8 mouse cellular contexts compared by ENCODE assay signal in genomic region chr13:101068489-101068888, GRCm38 (mm10).
DNase-seq lines count a peak whose midpoint lies in the region; ATAC-seq and TF ChIP-seq lines count a peak whose summit lies in the region.
"Had no signal": no experiment of that assay in that cellular context is flagged by ENCODE, and none has a peak within 500 bp of the region (broad histone marks: within the 10 kb centered on the region; RNA-seq: fewer than 3 reads in every experiment).

No protein-coding gene starts in this region.

- no peak overlapping the region for H3K27ac ChIP-seq in heart, postnatal 0 days (ENCODE audit: low read depth)
- H3K27ac ChIP-seq in heart, embryonic 11.5 days (ENCODE audit: low read depth, low read length) = no peak overlapping the region
- H3K27ac ChIP-seq in lung, postnatal 0 days (ENCODE audit: low read length) = no peak overlapping the region
- H3K27ac ChIP-seq in hindbrain, postnatal 0 days = no peak overlapping the region
- H3K27ac ChIP-seq: liver, embryonic 14.5 days had no signal

- 55% methylated on average over 6 of the region's 6 CpGs for WGBS in heart, postnatal 0 days
- 66% methylated on average over 6 of the region's 6 CpGs for WGBS in heart, embryonic 11.5 days (ENCODE audit: insufficient replicate concordance)
- 61% methylated on average over 6 of the region's 6 CpGs for WGBS in lung, postnatal 0 days
- WGBS in hindbrain, postnatal 0 days = 41% methylated on average over 6 of the region's 6 CpGs

- no peaks in the 10 kb centered on the region for H3K9me3 ChIP-seq in heart, postnatal 0 days (replicated peaks; ENCODE audit: control insufficient read depth, low read length)
- H3K9me3 ChIP-seq in heart, embryonic 11.5 days (replicated peaks; ENCODE audit: control insufficient read depth, low read length) = no peaks in the 10 kb centered on the region
- H3K9me3 ChIP-seq in lung, postnatal 0 days (ENCODE audit: low read length) = no peaks in the 10 kb centered on the region
- no peaks in the 10 kb centered on the region for H3K9me3 ChIP-seq in hindbrain, postnatal 0 days (ENCODE audit: low read length)

- H3K36me3 ChIP-seq in heart, postnatal 0 days (replicated peaks; ENCODE audit: control insufficient read depth, insufficient read depth, low read length) = no peaks in the 10 kb centered on the region
- H3K36me3 ChIP-seq in heart, embryonic 11.5 days (ENCODE audit: control insufficient read depth, insufficient read depth, low read length) = no peaks in the 10 kb centered on the region
- no peaks in the 10 kb centered on the region for H3K36me3 ChIP-seq in lung, postnatal 0 days (ENCODE audit: insufficient read depth, low read length)
- H3K36me3 ChIP-seq in hindbrain, postnatal 0 days (ENCODE audit: insufficient read depth, low read length) = no peaks in the 10 kb centered on the region

- ATAC-seq in heart, postnatal 0 days (ENCODE audit: insufficient read depth, low read depth) = no peak
- ATAC-seq in heart, embryonic 11.5 days (replicated peaks; ENCODE audit: insufficient number of reproducible peaks, low FRiP score, low TSS enrichment) = no peak
- no peak for ATAC-seq in lung, postnatal 0 days
- peak; percentile 84 for ATAC-seq in hindbrain, postnatal 0 days

- H3K27me3 ChIP-seq in heart, postnatal 0 days (ENCODE audit: control insufficient read depth, insufficient read depth, low read length) = no peaks in the 10 kb centered on the region
- H3K27me3 ChIP-seq in heart, embryonic 11.5 days (ENCODE audit: control insufficient read depth, insufficient read depth, low read length) = no peaks in the 10 kb centered on the region
- no peaks in the 10 kb centered on the region for H3K27me3 ChIP-seq in lung, postnatal 0 days (replicated peaks; ENCODE audit: insufficient read depth, low read length)
- H3K27me3 ChIP-seq in hindbrain, postnatal 0 days (ENCODE audit: insufficient read depth, low read length) = no peaks in the 10 kb centered on the region

- TF ChIP-seq EP300 in heart, postnatal 0 days (IDR thresholded peaks at IDR 0.05; ENCODE audit: low read depth) = no peak
- no peak for TF ChIP-seq EP300 in lung, postnatal 0 days (IDR thresholded peaks at IDR 0.05)

- H3K4me3 ChIP-seq in heart, postnatal 0 days (ENCODE audit: low read depth, low read length) = no peak overlapping the region
- no peak overlapping the region for H3K4me3 ChIP-seq in heart, embryonic 11.5 days (ENCODE audit: low read depth, low read length)
- no peak overlapping the region for H3K4me3 ChIP-seq in lung, postnatal 0 days (ENCODE audit: low read depth, low read length)
- no peak overlapping the region for H3K4me3 ChIP-seq in hindbrain, postnatal 0 days (ENCODE audit: low read length)

- TF ChIP-seq CTCF in heart, postnatal 0 days (IDR thresholded peaks at IDR 0.05; ENCODE audit: low read depth) = peak; percentile 24; the same call in 1 of the 2 replicates
- peak; percentile 31 for TF ChIP-seq CTCF in lung, postnatal 0 days (IDR thresholded peaks at IDR 0.05)
- TF ChIP-seq CTCF in hindbrain, postnatal 0 days (IDR thresholded peaks at IDR 0.05; ENCODE audit: low read depth) = peak; percentile 68

- no peak overlapping the region for H3K4me2 ChIP-seq in heart, postnatal 0 days (ENCODE audit: low read depth, low read length)
- no peak overlapping the region for H3K4me2 ChIP-seq in heart, embryonic 11.5 days
- H3K4me2 ChIP-seq in lung, postnatal 0 days (replicated peaks; ENCODE audit: low read depth, low read length) = no peak overlapping the region
- H3K4me2 ChIP-seq in hindbrain, postnatal 0 days (ENCODE audit: low read depth, low read length) = no peak overlapping the region

- H3K9ac ChIP-seq in heart, postnatal 0 days (replicated peaks; ENCODE audit: low read depth, low read length) = no peak overlapping the region
- H3K9ac ChIP-seq in heart, embryonic 11.5 days (ENCODE audit: low read depth, low read length) = no peak overlapping the region
- H3K9ac ChIP-seq in lung, postnatal 0 days (replicated peaks; ENCODE audit: low read depth) = no peak overlapping the region
- no peak overlapping the region for H3K9ac ChIP-seq in hindbrain, postnatal 0 days (replicated peaks; ENCODE audit: low read length)
- H3K9ac ChIP-seq: liver, embryonic 14.5 days had no signal

- DNase-seq in heart, postnatal 0 days (ENCODE audit: low spot score) = peak; percentile 8
- peak; percentile 8 for DNase-seq in lung, postnatal 0 days (ENCODE audit: low spot score)
- no peak for DNase-seq in lung, postnatal 14 days
- DNase-seq in cerebellum, postnatal 14 days = peak; percentile 56 to 74
- peak; percentile 79 for DNase-seq in hindbrain, postnatal 0 days (ENCODE audit: low spot score)
- DNase-seq in kidney, adult 18-20 months = no peak

- H3K4me1 ChIP-seq in heart, postnatal 0 days (ENCODE audit: control insufficient read depth, insufficient read depth) = no peaks in the 10 kb centered on the region
- no peaks in the 10 kb centered on the region; the same call in 1 of the 2 replicates for H3K4me1 ChIP-seq in heart, embryonic 11.5 days (ENCODE audit: control insufficient read depth, insufficient read depth, low read length)
- H3K4me1 ChIP-seq in lung, postnatal 0 days (ENCODE audit: insufficient read depth, low read depth, low read length) = no peaks in the 10 kb centered on the region
- peaks cover 4% of the 10 kb centered on the region; the same call in 1 of the 2 replicates for H3K4me1 ChIP-seq in hindbrain, postnatal 0 days (ENCODE audit: insufficient read depth, low read length)

Comparison
In these comparisons a context has a peak if more than half of its experiments do, and no peak if none do; other contexts are left out.
1. DNase-seq: peak in heart, postnatal 0 days (single experiment), lung, postnatal 0 days (single experiment), cerebellum, postnatal 14 days (2 of 2) and hindbrain, postnatal 0 days (single experiment); none in lung, postnatal 14 days (single experiment) and kidney, adult 18-20 months (single experiment).
2. Peak in every context shown above with its lines, with median percentiles within 50 percentile points of each other: CTCF ChIP-seq.